Mouse (Mus musculus): ENCODE measurements around the gene Htr5b. TPM values are rescaled to one million over a fixed set of nuclear protein-coding genes. Genes with fewer than 3 reads are reported as not detected.

Htr5b gene
- total RNA-seq (2021): 1 to 10 TPM; 7.5 to 7.6 TPM
- long read RNA-seq, transcript Htr5b-201 (2 exons, 1,935 nt): major isoform, 7 of 7 reads
- long read RNA-seq, partial matches to known transcripts: 0 of 7 reads
- long read RNA-seq, other reads (novel, unspliced or antisense): 0 of 7 reads

GRCm38 (mm10) chr1:121528399-121528720 is at the start of gene Htr5b:
Gene Htr5b (minus strand): TSS chr1:121528465.
- DNase-seq (ENCODE audit: low spot score in 2 of 2): peak; percentile 32 to 37

- DNase-seq (ENCODE audit: low spot score in 2 of 2): no peak
Measured at GRCm38 (mm10) chr1:121577491-121577890, 49.2 kb upstream of the Htr5b start.

GRCm38 (mm10) chr1:121570522-121570921 is 42.3 kb upstream of the Htr5b start:
- no peak for DNase-seq (ENCODE audit: low spot score in 2 of 2)

- peak; percentile 94 to 97 for DNase-seq (ENCODE audit: low spot score in 2 of 2)
Measured at GRCm38 (mm10) chr1:121567521-121568489, 39.5 kb upstream of the Htr5b start, which contains the start of gene Ddx18. Gene Ddx18 (minus strand): TSS chr1:121567989.

- no peak for DNase-seq (ENCODE audit: low spot score in 2 of 2)
Measured at GRCm38 (mm10) chr1:121557861-121558260, 29.6 kb upstream of the Htr5b start.

- peak; percentile 36 to 65 for DNase-seq (ENCODE audit: low spot score in 2 of 2)
Measured at GRCm38 (mm10) chr1:121551457-121551835, 23.2 kb upstream of the Htr5b start.

GRCm38 (mm10) chr1:121550801-121551456 is 22.7 kb upstream of the Htr5b start:
- peak in 1 of 2 experiments; percentile 33 for DNase-seq (ENCODE audit: low spot score in 2 of 2)

- peak in 1 of 2 experiments; percentile 33 for DNase-seq (ENCODE audit: low spot score in 2 of 2)
Measured at GRCm38 (mm10) chr1:121549456-121549855, 21.2 kb upstream of the Htr5b start.

- no peak for DNase-seq (ENCODE audit: low spot score in 2 of 2)
Measured at GRCm38 (mm10) chr1:121548667-121549066, 20.4 kb upstream of the Htr5b start.

GRCm38 (mm10) chr1:121546844-121547243 is 18.6 kb upstream of the Htr5b start:
- DNase-seq (ENCODE audit: low spot score in 2 of 2): peak in 1 of 2 experiments; percentile 24

GRCm38 (mm10) chr1:121540361-121540760 is 12.1 kb upstream of the Htr5b start:
- peak; percentile 48 to 75 for DNase-seq (ENCODE audit: low spot score in 2 of 2)

GRCm38 (mm10) chr1:121531439-121531838 is 3.2 kb upstream of the Htr5b start:
- DNase-seq (ENCODE audit: low spot score in 2 of 2): no peak

- no peak for DNase-seq (ENCODE audit: low spot score in 2 of 2)
Measured at GRCm38 (mm10) chr1:121529286-121529685, 1.0 kb upstream of the Htr5b start.

GRCm38 (mm10) chr1:121527600-121528398 is 466 bp downstream of the Htr5b start:
- peak in 1 of 2 experiments; percentile 13 for DNase-seq (ENCODE audit: low spot score in 2 of 2)

- DNase-seq (ENCODE audit: low spot score in 2 of 2): peak in 1 of 2 experiments; percentile 42
Measured at GRCm38 (mm10) chr1:121527061-121527460, 1.2 kb downstream of the Htr5b start.

- no peak for DNase-seq (ENCODE audit: low spot score in 2 of 2)
Measured at GRCm38 (mm10) chr1:121518609-121519008, 9.7 kb downstream of the Htr5b start.

- DNase-seq (ENCODE audit: low spot score in 2 of 2): no peak
Measured at GRCm38 (mm10) chr1:121511966-121512365, 16.3 kb downstream of the Htr5b start.

GRCm38 (mm10) chr1:121511186-121511585 is 17.1 kb downstream of the Htr5b start:
- no peak for DNase-seq (ENCODE audit: low spot score in 2 of 2)

- peak; percentile 12 to 37 for DNase-seq (ENCODE audit: low spot score in 2 of 2)
Measured at GRCm38 (mm10) chr1:121510420-121511140, 17.7 kb downstream of the Htr5b start.

GRCm38 (mm10) chr1:121508729-121509128 is 19.5 kb downstream of the Htr5b start:
- DNase-seq (ENCODE audit: low spot score in 2 of 2): no peak

Measured in layer of hippocampus, adult 18-20 months (tissue).